Mouse (Mus musculus): ENCODE data around the gene Asap3.

The Asap3 gene

GRCm38 (mm10) chr4:136291692-136292091, 85.5 kb downstream of the Asap3 start:
- no peak for DNase-seq (ENCODE audit: low read depth, low spot score)
